Mouse (Mus musculus): Measurements from ENCODE around the gene Atcay. TPM values are rescaled to one million over a fixed set of nuclear protein-coding genes. Genes with fewer than 3 reads are reported as not detected.
A peak's percentile ranks its signal among the peaks of the same experiment; 100 is the strongest.
"Not testable (repeated sequence)": the region's sequence is repeated elsewhere in the genome, so short reads cannot be mapped to it uniquely, and the experiment has no call there.

The Atcay gene
- polyA plus RNA-seq, 2 experiments from 2014 or later = 4.0 to 5.0 TPM

GRCm38 (mm10) chr10:81242021-81242420, 11.4 kb upstream of the Atcay start:
- no peak for ATAC-seq

DNA sequence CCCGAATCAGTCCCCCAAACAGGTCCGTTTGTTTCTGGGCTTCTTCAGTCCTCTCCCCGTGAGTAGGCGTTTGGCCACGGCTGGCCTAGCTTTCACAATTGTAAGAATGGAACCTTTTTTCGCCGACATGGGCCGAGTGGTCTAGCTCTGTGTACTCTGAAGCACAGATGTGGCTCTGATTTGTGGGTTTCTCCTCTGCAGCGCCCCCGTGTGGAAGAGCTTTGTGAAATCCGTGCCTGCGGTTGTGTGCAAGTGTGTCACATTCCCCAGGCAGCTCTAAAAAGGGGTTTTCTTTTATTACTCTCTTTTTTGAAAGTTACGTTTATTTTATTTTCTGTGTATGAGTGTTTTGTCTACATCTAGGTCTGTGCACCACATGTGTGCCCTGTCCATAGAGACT, 10.2 kb upstream of the Atcay start:
- no peak for ATAC-seq

- ATAC-seq = no peak
These were observed 8.0 kb upstream of the Atcay start for GRCm38 (mm10) chr10:81238618-81239017.

- no peak for ATAC-seq
These were observed 6.0 kb upstream of the Atcay start for GRCm38 (mm10) chr10:81236471-81237268.

GRCm38 (mm10) chr10:81234206-81234605, 3.6 kb upstream of the Atcay start:
- no peak for ATAC-seq

DNA sequence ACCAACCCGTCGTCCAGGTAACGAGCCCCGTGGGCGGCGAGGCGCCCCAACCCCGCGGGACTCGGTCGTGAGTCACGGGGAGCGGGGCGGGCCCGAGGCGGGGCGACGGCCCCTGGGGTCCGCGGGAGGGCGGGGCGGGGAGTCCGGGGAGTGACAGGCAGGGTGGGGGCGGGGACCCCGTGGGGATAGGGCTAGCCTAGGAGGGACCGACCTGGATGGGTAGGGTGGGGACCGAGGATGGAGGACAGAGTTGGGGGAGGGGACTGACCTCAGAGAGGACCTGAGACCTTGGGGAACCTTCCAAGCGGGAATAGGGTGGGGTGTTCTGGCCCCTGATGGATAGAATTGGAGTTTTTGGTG, 2.6 kb upstream of the Atcay start:
- no peak for ATAC-seq

- peak; percentile 86 for ATAC-seq
These were observed 2.1 kb upstream of the Atcay start, which contains the start of gene Zfr2 for GRCm38 (mm10) chr10:81232580-81233225. Zfr2 (plus strand) TSS chr10:81233155.

DNA sequence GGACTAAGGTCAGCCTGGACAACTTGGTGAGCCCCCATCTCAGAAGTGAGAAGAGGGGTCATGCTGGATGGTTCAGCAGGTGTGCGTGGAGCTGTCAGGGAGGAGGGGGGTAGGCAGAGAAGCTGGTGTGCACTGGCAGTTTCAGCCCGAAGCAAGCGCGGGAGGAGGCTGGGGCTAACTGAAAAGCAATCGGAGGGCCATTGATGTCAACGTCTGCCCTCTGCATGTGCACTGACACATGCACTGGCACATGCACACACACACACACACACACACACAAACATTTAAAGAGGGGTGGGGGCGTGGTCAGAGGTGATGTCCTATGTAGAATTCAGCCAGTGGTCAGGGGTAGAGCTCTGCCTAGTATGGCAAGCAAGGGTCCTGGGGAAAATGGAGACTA, 803 bp upstream of the Atcay start:
- no peak for ATAC-seq

GRCm38 (mm10) chr10:81229735-81230437, 747 bp downstream of the Atcay start:
- peak; percentile 17 for ATAC-seq

- ATAC-seq = not testable (repeated sequence)
These were observed 6.9 kb downstream of the Atcay start for GRCm38 (mm10) chr10:81223731-81224130.

DNA sequence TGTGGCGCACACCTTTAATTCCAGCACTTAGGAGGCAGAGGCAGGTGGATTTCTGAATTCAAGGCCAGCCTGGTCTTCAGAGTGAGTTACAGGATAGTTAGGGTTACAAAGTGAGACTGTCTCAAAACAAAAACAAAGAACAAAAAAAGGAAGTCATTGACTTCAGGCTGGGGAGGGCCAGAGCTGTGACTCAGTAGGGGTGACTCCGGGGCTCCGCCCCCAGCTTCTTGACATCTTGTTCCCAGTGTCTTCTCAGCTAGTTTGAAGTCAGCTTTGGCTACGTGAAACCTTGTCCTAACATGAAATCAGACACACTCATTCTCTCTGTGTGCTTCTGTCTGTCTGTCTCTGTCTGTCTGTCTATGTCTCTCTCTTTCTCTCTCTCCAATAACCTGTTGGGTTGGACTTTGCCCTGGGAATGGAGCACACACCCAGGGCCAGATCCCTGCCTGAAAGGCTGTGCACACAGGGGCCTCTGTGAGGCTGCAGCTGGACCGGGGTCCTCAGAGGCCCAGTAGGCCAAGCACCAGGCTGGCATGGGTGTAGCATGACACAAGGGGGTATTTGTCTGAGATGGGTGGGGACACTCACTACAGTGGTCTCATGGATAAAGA, 9.1 kb downstream of the Atcay start:
- no peak for ATAC-seq

- peak; percentile 54 for ATAC-seq
These were observed 12.7 kb downstream of the Atcay start for GRCm38 (mm10) chr10:81217964-81218363.

- ATAC-seq = not testable (repeated sequence)
These were observed 13.4 kb downstream of the Atcay start for GRCm38 (mm10) chr10:81217267-81217666.

DNA sequence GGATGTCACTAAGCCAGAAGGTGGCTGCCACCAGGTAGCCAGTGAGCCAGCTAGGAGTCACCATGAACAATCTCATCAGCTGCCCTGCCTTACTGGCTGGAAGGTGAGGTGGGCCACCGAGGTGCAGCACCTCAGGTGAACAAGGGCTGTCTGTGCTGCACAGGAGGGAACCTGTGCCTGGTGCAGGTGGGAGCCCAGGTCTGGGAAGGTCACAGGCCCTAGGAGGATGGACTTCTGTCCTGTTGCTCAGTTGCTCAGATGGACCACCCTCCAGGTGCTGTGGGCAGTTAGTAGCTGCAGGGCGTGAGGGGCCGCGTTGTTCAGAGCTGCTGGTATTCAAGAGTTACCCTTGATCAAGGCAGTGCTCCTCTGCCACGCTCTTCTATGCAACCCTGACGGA, 13.8 kb downstream of the Atcay start:
- ATAC-seq = no peak

DNA sequence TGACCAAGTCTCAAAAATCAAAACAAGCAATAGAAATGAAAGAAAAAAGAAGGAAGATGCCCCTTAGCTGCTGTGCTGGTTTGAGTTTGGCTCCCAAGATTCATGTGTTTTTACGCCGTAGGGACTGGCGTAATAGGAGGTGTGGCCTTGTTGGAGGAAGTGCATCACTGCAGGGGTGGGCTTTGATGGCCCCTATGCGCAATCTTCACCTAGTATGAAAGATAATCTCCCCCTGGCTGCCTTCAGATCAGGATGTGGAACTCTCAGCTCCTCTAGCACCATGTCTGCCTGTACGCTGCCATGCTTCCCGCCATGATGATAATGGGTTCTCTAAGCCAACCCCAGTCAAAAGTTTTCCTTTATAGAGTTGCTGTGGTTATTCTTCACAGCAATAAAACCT, 14.4 kb downstream of the Atcay start:
- ATAC-seq = no peak

DNA sequence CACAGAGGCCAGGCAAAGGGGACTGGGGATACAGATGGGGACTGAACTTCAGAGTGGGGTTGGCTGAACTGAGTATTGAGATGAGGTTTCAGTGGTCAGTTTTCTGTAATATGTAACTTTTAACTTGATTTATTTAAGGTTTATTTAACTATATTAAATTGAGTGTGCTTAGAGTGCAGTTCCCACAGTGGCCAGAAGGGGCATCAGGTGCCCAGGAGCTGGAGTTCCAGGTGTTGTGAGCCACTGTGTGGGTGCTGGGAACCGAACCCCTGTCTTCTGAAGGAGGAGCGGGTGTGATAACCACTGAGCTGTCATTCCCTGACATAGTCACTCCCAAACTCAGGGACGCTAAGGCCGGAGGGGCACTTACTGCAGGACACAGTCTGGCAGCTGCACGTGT, 20.5 kb downstream of the Atcay start:
- ATAC-seq = no peak

DNA sequence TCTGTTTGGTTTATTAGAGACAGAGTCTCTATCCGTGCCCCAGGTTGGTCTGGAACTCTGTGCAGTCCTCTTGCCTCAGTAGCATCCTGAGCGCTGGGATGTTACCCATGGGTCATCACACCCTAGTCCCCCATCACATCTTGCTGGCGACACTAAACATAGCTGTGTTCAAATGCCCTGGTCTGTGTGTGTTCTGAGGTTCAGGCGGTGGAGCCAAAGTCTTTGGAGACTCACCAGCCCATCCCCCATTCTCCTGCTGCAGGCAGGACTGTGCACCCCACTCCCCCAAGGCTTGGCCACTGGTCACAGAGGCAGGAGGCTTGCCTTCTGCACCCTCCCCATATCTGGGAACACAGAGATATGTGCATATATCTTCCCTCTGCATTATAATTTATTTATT, 26.5 kb downstream of the Atcay start:
- no peak for ATAC-seq

GRCm38 (mm10) chr10:81202978-81203720, 27.5 kb downstream of the Atcay start:
- no peak for ATAC-seq

- no peak for ATAC-seq
These were observed 28.6 kb downstream of the Atcay start, which contains the start of gene Nmrk2 for GRCm38 (mm10) chr10:81201807-81202758. Nmrk2 (minus strand) TSS chr10:81202051.

- no peak for ATAC-seq
These were observed 29.9 kb downstream of the Atcay start for GRCm38 (mm10) chr10:81200605-81201287.
